Mouse (Mus musculus): ENCODE results near the gene Ms4a6b. TPM values are rescaled to one million over a fixed set of nuclear protein-coding genes. Genes with fewer than 3 reads are reported as not detected.
"Not testable (repeated sequence)": the region's sequence is repeated elsewhere in the genome, so short reads cannot be mapped to it uniquely, and the experiment has no call there.

Ms4a6b gene
- polyA plus RNA-seq, 1 experiment = not detected

GRCm38 (mm10) chr19:11547911-11548310, 31.6 kb downstream of the Ms4a6b start:
- Histone ChIP-seq H3K4me1 (ENCODE audit: control insufficient read depth, insufficient read depth, low read length) (no peaks in the 10 kb centered on the region), H3K4me3 (ENCODE audit: insufficient read depth, low read depth, low read length) (no peak overlapping the region), H3K27ac (ENCODE audit: insufficient read depth, low read depth, low read length) (no peak overlapping the region)
- no peak for TF ChIP-seq POLR2A (IDR thresholded peaks at IDR 0.05; ENCODE audit: insufficient read depth, low read depth, low read length)
- TF ChIP-seq CTCF (IDR thresholded peaks at IDR 0.05; ENCODE audit: insufficient read depth, low read depth, low read length) = no peak

- Histone ChIP-seq H3K27ac (ENCODE audit: insufficient read depth, low read depth, low read length) (no peak overlapping the region), H3K4me3 (ENCODE audit: insufficient read depth, low read depth, low read length) (no peak overlapping the region), H3K4me1 (ENCODE audit: control insufficient read depth, insufficient read depth, low read length) (no peaks in the 10 kb centered on the region)
- 86% methylated on average over 5 of the region's 5 CpGs for WGBS
- no peak for TF ChIP-seq POLR2A (IDR thresholded peaks at IDR 0.05; ENCODE audit: insufficient read depth, low read depth, low read length)
- TF ChIP-seq CTCF (IDR thresholded peaks at IDR 0.05; ENCODE audit: insufficient read depth, low read depth, low read length) = no peak
Observed at GRCm38 (mm10) chr19:11554726-11555125, 38.4 kb downstream of the Ms4a6b start.

- H3K27ac ChIP-seq (ENCODE audit: insufficient read depth, low read depth, low read length); H3K4me3 ChIP-seq (ENCODE audit: insufficient read depth, low read depth, low read length); H3K4me1 ChIP-seq (ENCODE audit: control insufficient read depth, insufficient read depth, low read length): not testable (repeated sequence)
Observed at GRCm38 (mm10) chr19:11559560-11559959, 43.2 kb downstream of the Ms4a6b start.

- WGBS = 89% methylated on average over 8 of the region's 8 CpGs
- Histone ChIP-seq H3K4me3 (ENCODE audit: insufficient read depth, low read depth, low read length) (no peak overlapping the region), H3K4me1 (ENCODE audit: control insufficient read depth, insufficient read depth, low read length) (no peaks in the 10 kb centered on the region), H3K27ac (ENCODE audit: insufficient read depth, low read depth, low read length) (no peak overlapping the region)
- TF ChIP-seq POLR2A (IDR thresholded peaks at IDR 0.05; ENCODE audit: insufficient read depth, low read depth, low read length) (no peak), CTCF (IDR thresholded peaks at IDR 0.05; ENCODE audit: insufficient read depth, low read depth, low read length) (no peak)
Observed at GRCm38 (mm10) chr19:11574965-11575364, 58.7 kb downstream of the Ms4a6b start.

Other genes starting within 250 kb of the Ms4a6b start
- not detected in 2 replicates for gene Ms4a5, start 232.6 kb upstream of the Ms4a6b start, polyA plus RNA-seq (2012; ENCODE audit: insufficient read depth, insufficient read length, low replicate concordance, missing spikeins)
- gene Ms4a14, start 202.1 kb upstream of the Ms4a6b start, polyA plus RNA-seq (2012; ENCODE audit: insufficient read depth, insufficient read length, low replicate concordance, missing spikeins) = not detected in 2 replicates
- not detected in 2 replicates for gene Ms4a7, start 180.4 kb upstream of the Ms4a6b start, polyA plus RNA-seq (2012; ENCODE audit: insufficient read depth, insufficient read length, low replicate concordance, missing spikeins)
- gene Ms4a4a, start 141.0 kb upstream of the Ms4a6b start, polyA plus RNA-seq (2012; ENCODE audit: insufficient read depth, insufficient read length, low replicate concordance, missing spikeins) = not detected in 2 replicates
- gene Ms4a4c, start 111.7 kb upstream of the Ms4a6b start, polyA plus RNA-seq (2012; ENCODE audit: insufficient read depth, insufficient read length, low replicate concordance, missing spikeins) = not detected in 2 replicates
- gene Ms4a4b, start 73.0 kb upstream of the Ms4a6b start, polyA plus RNA-seq (2012; ENCODE audit: insufficient read depth, insufficient read length, low replicate concordance, missing spikeins) = not detected in 2 replicates
- gene Ms4a6c, start 47.1 kb upstream of the Ms4a6b start, polyA plus RNA-seq (2012; ENCODE audit: insufficient read depth, insufficient read length, low replicate concordance, missing spikeins) = not detected in 2 replicates
- not detected in 2 replicates for gene Gm8369, start 30.6 kb upstream of the Ms4a6b start, polyA plus RNA-seq (2012; ENCODE audit: insufficient read depth, insufficient read length, low replicate concordance, missing spikeins)
- gene Ms4a4d, start 20.3 kb downstream of the Ms4a6b start, polyA plus RNA-seq (2012; ENCODE audit: insufficient read depth, insufficient read length, low replicate concordance, missing spikeins) = not detected in 2 replicates
- not detected in 2 replicates for gene Ms4a6d, start 88.3 kb downstream of the Ms4a6b start, polyA plus RNA-seq (2012; ENCODE audit: insufficient read depth, insufficient read length, low replicate concordance, missing spikeins)
- not detected in 2 replicates for gene Ms4a2, start 107.2 kb downstream of the Ms4a6b start, polyA plus RNA-seq (2012; ENCODE audit: insufficient read depth, insufficient read length, low replicate concordance, missing spikeins)
- gene Ms4a3, start 124.3 kb downstream of the Ms4a6b start, polyA plus RNA-seq (2012; ENCODE audit: insufficient read depth, insufficient read length, low replicate concordance, missing spikeins) = not detected in 2 replicates
- not detected in 2 replicates for gene Oosp2, start 144.0 kb downstream of the Ms4a6b start, polyA plus RNA-seq (2012; ENCODE audit: insufficient read depth, insufficient read length, low replicate concordance, missing spikeins)
- not detected in 2 replicates for gene Oosp1, start 174.6 kb downstream of the Ms4a6b start, polyA plus RNA-seq (2012; ENCODE audit: insufficient read depth, insufficient read length, low replicate concordance, missing spikeins)
- gene Oosp3, start 180.5 kb downstream of the Ms4a6b start, polyA plus RNA-seq (2012; ENCODE audit: insufficient read depth, insufficient read length, low replicate concordance, missing spikeins) = not detected in 2 replicates
- gene Gif, start 231.0 kb downstream of the Ms4a6b start, polyA plus RNA-seq (2012; ENCODE audit: insufficient read depth, insufficient read length, low replicate concordance, missing spikeins) = not detected in 2 replicates

Data from olfactory bulb, adult 2 months (tissue).